Mouse (Mus musculus): Measurements from ENCODE around the gene Grik4.
"Not testable (repeated sequence)": the region's sequence is repeated elsewhere in the genome, so short reads cannot be mapped to it uniquely, and the experiment has no call there.

Grik4 gene

DNA sequence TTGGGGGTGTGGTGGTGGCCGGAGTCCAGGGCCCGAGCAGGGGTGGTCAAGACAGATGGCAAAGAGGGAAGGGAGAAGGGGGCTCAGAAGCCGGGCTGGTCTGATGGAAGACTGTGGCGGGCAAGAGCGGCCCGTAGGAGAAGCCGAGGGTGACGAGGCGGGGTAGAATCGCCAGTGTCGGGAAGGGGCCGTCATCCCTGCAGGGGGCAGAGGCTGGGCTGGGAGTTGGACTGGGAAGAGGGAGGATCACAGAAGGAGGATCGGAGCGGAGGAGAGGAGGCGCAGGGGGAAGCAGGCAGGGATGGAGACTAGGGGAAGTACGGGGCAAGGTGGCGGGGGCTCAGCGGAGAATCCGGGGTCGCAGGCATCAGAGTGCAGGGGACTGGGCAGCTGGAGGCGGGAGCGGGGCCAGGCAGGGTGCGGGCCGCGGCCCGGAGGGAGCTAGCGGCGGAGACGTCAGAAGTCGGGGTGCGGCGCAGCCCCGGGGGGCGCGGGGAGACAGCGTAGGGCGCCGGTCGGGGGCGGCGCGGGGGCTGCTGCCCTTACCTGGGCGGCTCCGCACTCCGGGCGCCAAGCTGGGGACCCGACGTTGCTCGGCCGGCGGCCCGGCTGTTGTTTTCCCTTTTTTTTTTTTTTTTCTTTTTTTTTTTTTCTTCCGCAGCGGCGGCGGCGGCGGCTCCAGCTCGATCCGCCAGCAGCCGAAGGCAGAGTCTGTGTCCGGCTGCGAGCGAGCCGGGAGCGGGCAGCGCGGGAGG lies at the start of gene Grik4:
Gene Grik4, minus strand, starts transcription at position 713 of the 755 bp plus-strand sequence.
- peak; percentile 40 for DNase-seq (ENCODE audit: low read depth, low spot score)

DNA sequence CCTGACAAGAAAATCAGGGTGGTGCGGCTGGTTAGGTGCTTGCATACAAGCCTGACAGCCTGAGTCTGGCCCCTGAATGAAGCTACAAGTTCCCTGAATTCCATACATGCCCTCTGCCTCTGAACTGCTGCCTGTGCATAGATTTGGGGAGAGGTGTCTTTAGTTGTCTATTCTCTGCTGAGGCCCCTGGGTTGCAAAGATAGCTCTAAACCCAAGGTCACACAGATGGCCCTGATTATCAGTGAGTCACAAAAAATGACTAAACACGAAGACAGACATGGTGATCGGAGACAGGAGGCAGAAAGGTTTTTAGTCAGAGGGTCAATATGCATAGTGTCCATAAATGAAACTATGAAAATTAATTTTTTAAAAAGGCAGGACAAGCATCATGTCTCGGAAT lies 49.4 kb upstream of the Grik4 start:
- no peak for DNase-seq (ENCODE audit: low read depth, low spot score)

- DNase-seq (ENCODE audit: low read depth, low spot score): no peak
These were observed 43.7 kb upstream of the Grik4 start for GRCm38 (mm10) chr9:42987988-42988387.

GRCm38 (mm10) chr9:42968894-42969521 lies 24.7 kb upstream of the Grik4 start:
- no peak for DNase-seq (ENCODE audit: low read depth, low spot score)

GRCm38 (mm10) chr9:42967731-42968130 lies 23.4 kb upstream of the Grik4 start:
- DNase-seq (ENCODE audit: low read depth, low spot score): no peak

DNA sequence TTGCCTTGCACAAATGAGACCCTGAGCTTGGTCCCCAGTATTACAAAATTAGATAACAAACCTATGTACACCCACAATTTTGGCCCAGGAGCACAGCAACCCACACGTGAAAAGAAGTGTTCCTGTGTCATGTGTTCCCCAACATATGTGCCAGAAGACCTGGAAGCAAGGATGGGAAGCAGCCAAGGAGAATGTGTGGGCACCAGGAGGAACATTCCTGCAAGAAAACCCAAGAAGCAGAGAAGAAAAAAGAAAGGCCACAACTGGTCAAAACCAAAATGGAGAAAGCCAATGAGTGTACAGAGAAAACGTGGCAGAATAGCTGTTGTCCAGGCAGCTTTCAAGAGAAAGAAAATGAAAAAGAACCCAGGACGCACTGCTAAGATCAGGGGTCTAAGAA lies 20.5 kb upstream of the Grik4 start:
- DNase-seq (ENCODE audit: low read depth, low spot score): not testable (repeated sequence)

- no peak for DNase-seq (ENCODE audit: low read depth, low spot score)
These were observed 20.1 kb upstream of the Grik4 start for GRCm38 (mm10) chr9:42964366-42964765.

- DNase-seq (ENCODE audit: low read depth, low spot score): no peak
These were observed 18.2 kb upstream of the Grik4 start for GRCm38 (mm10) chr9:42962506-42962905.

- no peak for DNase-seq (ENCODE audit: low read depth, low spot score)
These were observed 14.1 kb upstream of the Grik4 start for GRCm38 (mm10) chr9:42958401-42958800.

DNA sequence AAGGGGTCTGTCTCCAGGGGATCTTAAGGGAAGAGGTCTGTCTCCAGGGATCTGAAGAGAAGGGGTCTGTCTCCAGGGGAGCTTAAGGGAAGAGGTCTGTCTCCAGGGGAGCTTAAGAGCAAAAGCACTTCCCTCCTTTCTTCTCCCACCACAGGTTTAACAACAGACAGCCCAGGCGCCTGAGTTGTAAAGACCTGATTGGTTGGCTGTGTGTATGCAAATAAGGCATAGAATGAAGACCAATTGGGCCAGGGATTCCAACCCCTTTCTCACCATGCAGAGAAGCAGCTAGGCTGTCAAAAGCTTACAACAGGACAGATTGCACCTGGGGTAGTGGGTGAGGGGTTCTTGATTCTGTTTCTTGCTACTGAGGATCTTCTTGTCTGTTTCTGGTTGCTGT lies 4.1 kb upstream of the Grik4 start:
- peak; percentile 17 for DNase-seq (ENCODE audit: low read depth, low spot score)

DNA sequence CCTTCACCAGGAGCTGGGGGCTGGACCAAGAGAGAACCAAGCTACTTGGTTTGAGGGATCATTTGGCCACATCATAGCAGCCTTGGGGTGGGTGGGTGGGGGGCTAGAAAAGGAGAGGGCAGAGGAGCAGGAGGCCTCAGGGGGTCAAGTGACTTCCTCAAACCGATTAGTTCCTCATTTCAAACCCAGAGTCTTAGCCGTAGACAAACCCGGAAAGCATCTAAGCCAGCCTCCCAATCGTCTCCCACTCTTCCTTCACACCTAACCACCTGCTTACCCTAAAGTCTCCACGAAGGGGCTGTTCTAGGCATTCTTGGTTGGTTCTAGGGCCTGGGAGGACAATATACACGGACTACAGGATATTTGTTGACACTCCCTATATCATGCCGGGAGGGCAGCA lies 881 bp upstream of the Grik4 start:
- DNase-seq (ENCODE audit: low read depth, low spot score): peak; percentile 37

DNA sequence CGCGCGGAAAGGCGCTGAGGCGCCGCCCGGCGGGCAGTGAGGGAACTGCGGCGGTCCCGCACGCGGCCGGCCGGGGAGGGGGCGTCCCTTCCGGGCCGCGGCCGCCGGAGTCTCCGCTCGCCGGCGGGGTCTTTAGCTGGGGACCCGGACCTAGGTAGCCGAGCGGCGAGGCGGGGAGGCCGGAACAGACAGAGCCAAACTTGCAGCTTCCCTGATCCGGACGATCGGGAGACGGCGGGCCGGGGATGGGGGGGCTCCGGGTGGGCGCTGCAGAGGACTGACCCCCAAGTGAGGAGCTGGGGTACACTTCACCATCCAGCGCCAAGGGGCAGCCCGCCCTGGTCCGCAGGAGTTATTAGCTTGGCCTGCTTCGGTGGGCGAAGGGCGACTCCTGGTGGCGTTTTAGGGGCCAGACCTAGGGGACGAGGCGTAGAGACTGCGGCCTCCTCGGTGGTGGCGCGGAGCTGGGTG lies 278 bp upstream of the Grik4 start:
- peak; percentile 85 for DNase-seq (ENCODE audit: low read depth, low spot score)

DNA sequence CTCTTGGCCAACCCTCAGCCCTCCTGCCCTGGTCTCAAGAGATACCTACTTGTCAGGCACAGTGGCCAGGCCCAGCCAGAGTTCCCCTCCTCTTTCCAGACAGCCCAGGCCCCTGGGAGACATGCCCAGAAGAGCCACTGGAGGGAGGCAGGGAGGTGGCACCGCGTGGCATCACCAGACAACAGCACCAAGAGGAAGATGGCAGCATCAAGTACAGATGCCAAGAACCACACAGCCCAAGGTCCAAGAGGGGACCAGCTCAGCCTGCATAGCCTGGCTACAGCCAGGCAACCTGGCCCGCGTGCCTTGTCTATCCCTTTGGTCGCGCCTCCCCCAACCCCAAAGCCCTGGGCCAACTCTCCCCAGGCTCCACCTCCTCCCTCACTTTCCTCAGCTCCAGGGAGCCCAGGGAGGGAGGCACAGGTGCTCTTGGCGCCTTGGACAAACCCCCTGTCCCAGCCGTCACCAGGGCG lies 1.2 kb downstream of the Grik4 start:
- peak; percentile 47 for DNase-seq (ENCODE audit: low read depth, low spot score)

- peak; percentile 66 for DNase-seq (ENCODE audit: low read depth, low spot score)
These were observed 2.1 kb downstream of the Grik4 start for GRCm38 (mm10) chr9:42942148-42942547.

DNA sequence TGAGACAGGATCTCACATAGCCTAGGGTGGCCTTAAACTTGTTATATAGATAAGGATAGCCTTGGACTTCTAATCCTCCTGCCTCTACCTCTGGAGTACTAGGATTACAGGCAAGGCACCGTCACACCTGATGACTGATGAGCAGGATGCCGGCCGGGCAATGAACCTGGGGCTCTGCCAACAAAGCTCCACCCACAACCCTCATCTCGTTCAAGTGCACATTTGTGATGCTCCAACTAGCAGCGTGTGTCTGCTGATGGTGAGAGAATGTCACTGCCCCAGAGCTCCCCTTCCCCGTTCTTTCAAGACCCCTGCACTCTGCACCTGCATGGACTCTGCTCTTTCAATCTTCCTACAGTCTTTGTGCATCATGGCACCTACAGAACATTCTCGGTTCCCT lies 12.1 kb downstream of the Grik4 start:
- DNase-seq (ENCODE audit: low read depth, low spot score): no peak

- DNase-seq (ENCODE audit: low read depth, low spot score): no peak
These were observed 16.8 kb downstream of the Grik4 start for GRCm38 (mm10) chr9:42927498-42927897.

GRCm38 (mm10) chr9:42926564-42926963 lies 17.7 kb downstream of the Grik4 start:
- no peak for DNase-seq (ENCODE audit: low read depth, low spot score)

DNA sequence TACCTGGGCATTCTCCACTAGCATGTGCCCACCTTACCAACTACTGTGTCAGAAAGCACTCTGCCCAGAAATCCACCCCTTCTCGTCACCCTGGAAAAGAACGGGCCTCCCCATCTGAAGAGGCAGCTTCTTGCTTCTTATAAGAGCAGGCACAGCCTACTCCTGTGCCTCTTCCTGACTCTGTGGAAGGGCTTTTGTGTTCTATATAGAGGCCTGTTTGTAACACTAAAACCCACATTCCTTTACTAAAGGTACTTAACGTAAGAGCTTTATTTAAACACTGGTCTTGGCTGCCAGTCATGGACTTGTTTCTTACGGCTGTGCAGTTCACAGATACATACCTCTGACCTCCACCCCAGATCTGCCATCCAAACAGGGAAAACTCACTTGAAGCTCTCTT lies 22.5 kb downstream of the Grik4 start:
- DNase-seq (ENCODE audit: low read depth, low spot score): no peak

DNA sequence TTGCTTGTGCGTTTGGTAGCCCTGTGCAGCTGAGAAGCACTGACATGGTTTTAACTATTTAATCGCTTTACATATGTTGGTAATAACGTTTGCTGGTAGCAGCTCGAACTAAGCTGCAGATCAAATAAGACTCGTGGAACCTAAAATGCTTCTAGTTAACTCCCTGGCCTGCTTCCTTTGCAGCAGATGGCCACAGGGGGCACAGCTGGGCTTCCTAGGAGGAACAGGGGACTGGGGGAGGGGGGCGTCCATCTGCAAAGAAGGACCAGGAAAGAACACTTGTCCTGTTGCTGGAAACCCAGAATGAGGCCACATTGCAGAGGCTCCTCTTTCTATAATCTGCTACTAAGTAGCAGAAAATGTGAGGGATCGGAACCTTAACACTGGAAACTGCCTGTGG lies 24.1 kb downstream of the Grik4 start:
- no peak for DNase-seq (ENCODE audit: low read depth, low spot score)

GRCm38 (mm10) chr9:42917911-42918310 lies 26.4 kb downstream of the Grik4 start:
- no peak for DNase-seq (ENCODE audit: low read depth, low spot score)

DNA sequence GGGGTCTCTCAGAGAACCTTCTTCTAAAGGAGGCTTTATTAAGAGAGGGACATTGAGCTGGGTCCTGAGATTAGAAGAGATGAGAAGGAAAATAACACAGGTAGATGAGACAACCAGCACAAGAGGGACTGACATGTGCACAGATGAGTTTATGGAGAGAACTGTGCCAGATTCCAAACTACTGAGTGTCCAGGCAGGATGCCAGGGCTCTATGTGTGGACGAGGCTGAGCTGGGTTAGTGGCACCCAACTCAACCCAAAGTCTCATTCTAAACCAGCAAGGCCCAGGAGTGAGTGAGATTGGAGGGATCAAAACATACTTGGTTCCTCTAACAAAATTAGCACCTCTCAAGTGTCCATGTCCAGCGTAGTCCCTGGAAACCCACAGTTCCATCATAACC lies 31.1 kb downstream of the Grik4 start:
- no peak for DNase-seq (ENCODE audit: low read depth, low spot score)

- no peak for DNase-seq (ENCODE audit: low read depth, low spot score)
These were observed 35.5 kb downstream of the Grik4 start for GRCm38 (mm10) chr9:42908657-42909313.

GRCm38 (mm10) chr9:42906995-42907394 lies 37.3 kb downstream of the Grik4 start:
- DNase-seq (ENCODE audit: low read depth, low spot score): no peak

All from ES-CJ7 (cell line).